Mouse (Mus musculus) megakaryocyte, embryonic 14.5 days (primary cell): ENCODE measurements at regions not wholly inside any gene's neighbourhood (a gene's known extent, or its start where the extent isn't known, plus 50 kb on each side); places are given as distances from the start of the nearest gene placed in this dataset.

ENCODE experiments used
- FLI1 ChIP-seq: IDR thresholded peaks from 2 replicates; pipeline ENCODE4 v1.6.1; 2012; ENCODE audit warnings: low read length, inconsistent platforms, mixed read lengths
- GATA1 ChIP-seq: IDR thresholded peaks from 3 replicates; pipeline ENCODE4 v1.6.1; 2012; ENCODE audit warnings: mixed read lengths, low read length, inconsistent platforms, borderline replicate concordance

GRCm38 (mm10) chr4:53262466-53262865 lies 102.8 kb upstream of the Abca1 start:
- TF ChIP-seq GATA1 (no peak), FLI1 (no peak)
